Mouse (Mus musculus) skeletal muscle tissue, adult 2 months (tissue): ENCODE measurements around the gene Meaf6.
A peak's percentile ranks its signal among the peaks of the same experiment; 100 is the strongest.

Experiments
- DNase-seq: peaks from one replicate; pipeline ENCODE4 v3.0.0-alpha.2; 2012; ENCODE audit warnings: low read depth, low spot score

The Meaf6 gene

GRCm38 (mm10) chr4:125084403-125085345, at the start of gene Meaf6:
TSS of gene Meaf6 (plus strand) at chr4:125085134.
- peak; percentile 70 for DNase-seq

GRCm38 (mm10) chr4:125044454-125044853, 40.5 kb upstream of the Meaf6 start:
- no peak for DNase-seq

- DNase-seq: no peak
Measured at GRCm38 (mm10) chr4:125055385-125055784, 29.5 kb upstream of the Meaf6 start.

- DNase-seq: no peak
Measured at GRCm38 (mm10) chr4:125056476-125056875, 28.5 kb upstream of the Meaf6 start.

- no peak for DNase-seq
Measured at GRCm38 (mm10) chr4:125057273-125057672, 27.7 kb upstream of the Meaf6 start.

GRCm38 (mm10) chr4:125058033-125058432, 26.9 kb upstream of the Meaf6 start:
- DNase-seq: no peak

GRCm38 (mm10) chr4:125059025-125059424, 25.9 kb upstream of the Meaf6 start:
- peak; percentile 17 for DNase-seq

GRCm38 (mm10) chr4:125063829-125064228, 21.1 kb upstream of the Meaf6 start:
- DNase-seq: no peak

GRCm38 (mm10) chr4:125065517-125066307, 19.2 kb upstream of the Meaf6 start, which contains the start of gene Dnali1:
TSS of gene Dnali1 (minus strand) at chr4:125065703.
- peak; percentile 30 for DNase-seq

GRCm38 (mm10) chr4:125066490-125067370, 18.2 kb upstream of the Meaf6 start, which contains the start of gene Snip1:
TSS of gene Snip1 (plus strand) at chr4:125066672.
- peak; percentile 85 for DNase-seq

- no peak for DNase-seq
Measured at GRCm38 (mm10) chr4:125077700-125078099, 7.2 kb upstream of the Meaf6 start.

GRCm38 (mm10) chr4:125078698-125079097, 6.2 kb upstream of the Meaf6 start:
- no peak for DNase-seq

GRCm38 (mm10) chr4:125085346-125085841, 460 bp downstream of the Meaf6 start:
- DNase-seq: no peak

GRCm38 (mm10) chr4:125093031-125093430, 8.1 kb downstream of the Meaf6 start:
- DNase-seq: no peak

- no peak for DNase-seq
Measured at GRCm38 (mm10) chr4:125096066-125096465, 11.1 kb downstream of the Meaf6 start.

- no peak for DNase-seq
Measured at GRCm38 (mm10) chr4:125097412-125097811, 12.5 kb downstream of the Meaf6 start.

GRCm38 (mm10) chr4:125099458-125099857, 14.5 kb downstream of the Meaf6 start:
- peak; percentile 46 for DNase-seq

- DNase-seq: no peak
Measured at GRCm38 (mm10) chr4:125101334-125101733, 16.4 kb downstream of the Meaf6 start.

- DNase-seq: no peak
Measured at GRCm38 (mm10) chr4:125105354-125105753, 20.4 kb downstream of the Meaf6 start.

- DNase-seq: peak; percentile 82
Measured at GRCm38 (mm10) chr4:125114638-125115037, 29.7 kb downstream of the Meaf6 start.

GRCm38 (mm10) chr4:125115081-125115480, 30.1 kb downstream of the Meaf6 start:
- no peak for DNase-seq
